Mouse (Mus musculus) stomach, embryonic 14.5 days (tissue): ENCODE results near the gene Zmiz1. TPM values are rescaled to one million over a fixed set of nuclear protein-coding genes. Genes with fewer than 3 reads are reported as not detected.

ENCODE experiments used
- ATAC-seq: fragments of 200-750 bp; cut with Nextera tagmentation; 2 replicates; pipeline ENCODE4 v1.8.0; 2017; ENCODE audit warnings: low read depth, moderate TSS enrichment; ENCODE audit not compliant: insufficient number of reproducible peaks, insufficient read depth, low FRiP score
- H3K27ac ChIP-seq: fragments of 300-500 bp; sonication (generic); 2 replicates; pipeline ENCODE4 v1.5.1; 2014; ENCODE audit warnings: mild to moderate bottlenecking, low read length, moderate library complexity, mixed read lengths
- H3K27me3 ChIP-seq: fragments of 300-500 bp; sonication (generic); 2 replicates; pipeline ENCODE4 v1.6.1; 2014; ENCODE audit warnings: low read length, control low read depth, mixed read lengths; ENCODE audit not compliant: control insufficient read depth, insufficient read depth
- H3K36me3 ChIP-seq: fragments of 300-500 bp; sonication (generic); 2 replicates; pipeline ENCODE4 v1.6.1; 2014; ENCODE audit warnings: mild to moderate bottlenecking, control low read depth, low read length, moderate library complexity, mixed read lengths; ENCODE audit not compliant: control insufficient read depth, insufficient read depth
- H3K4me1 ChIP-seq: fragments of 300-500 bp; sonication (generic); 2 replicates; pipeline ENCODE4 v1.6.1; 2014; ENCODE audit warnings: low read length, control low read depth, mixed read lengths; ENCODE audit not compliant: control insufficient read depth, insufficient read depth
- H3K4me2 ChIP-seq: fragments of 300-500 bp; sonication (generic); replicated peaks from 2 replicates; pipeline ENCODE4 v1.6.1; 2014; ENCODE audit warnings: low read depth, low read length, control low read depth
- H3K4me3 ChIP-seq: fragments of 300-500 bp; sonication (generic); 2 replicates; pipeline ENCODE4 v1.5.1; 2014; ENCODE audit warnings: low read depth, low read length, control low read depth
- H3K9ac ChIP-seq: fragments of 300-500 bp; sonication (generic); replicated peaks from 2 replicates; pipeline ENCODE4 v1.6.1; 2014; ENCODE audit warnings: low read depth, mild to moderate bottlenecking, control low read depth, low read length, moderate library complexity, mixed read lengths
- H3K9me3 ChIP-seq: fragments of 300-500 bp; sonication (generic); 2 replicates; pipeline ENCODE4 v1.6.1; 2016; ENCODE audit warnings: low read depth, low read length, control low read depth; ENCODE audit not compliant: control insufficient read depth
- WGBS: fragments of 180-500 bp; shearing (Covaris S2); extraction: QIAGEN DNeasy Blood & Tissue Kit; methylation state at CpG from one replicate; pipeline ENCODE4 v1.1.7; 2014; 5-methylcytosine and 5-hydroxymethylcytosine counted together
- polyA plus RNA-seq: library from polyadenylated mRNA; unstranded; fragments of >200 nt; fragmentation: Nextera tagmentation; extraction: Ambion mirVana; gene quantifications from 2 replicates; pipeline ENCODE4 v1.2.1, GENCODE M21; 2014

The Zmiz1 gene
- polyA plus RNA-seq, 1 experiment from 2014 or later = 45.3 TPM

DNA sequence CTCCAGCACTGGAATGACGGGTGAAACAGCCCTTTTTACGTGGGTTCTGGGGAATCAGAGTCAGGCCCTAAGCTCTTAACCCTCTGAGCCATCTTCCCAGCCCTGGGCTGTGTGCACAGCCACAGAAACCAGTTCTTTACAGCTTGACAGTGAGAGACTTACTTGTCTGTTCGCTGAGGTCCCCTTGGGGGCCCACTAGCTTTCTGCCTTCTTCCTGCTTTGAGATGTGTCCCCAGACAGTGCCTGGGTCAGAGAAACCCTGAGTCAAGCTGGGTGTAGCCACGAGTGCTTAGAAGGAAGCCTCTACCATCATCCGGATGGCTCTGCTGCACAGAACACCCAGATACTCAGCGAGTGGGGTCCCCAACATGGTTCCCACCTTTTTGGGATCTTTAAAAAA lies 15.7 kb downstream of the Zmiz1 start:
- ATAC-seq = no peak
- Histone ChIP-seq H3K9ac (no peak overlapping the region), H3K27ac (peak overlapping the region; percentile 29; the same call in 1 of the 2 replicates), H3K27me3 (no peaks in the 10 kb centered on the region), H3K4me2 (no peak overlapping the region), H3K36me3 (peaks cover 4% of the 10 kb centered on the region; the same call in 1 of the 2 replicates), H3K9me3 (no peaks in the 10 kb centered on the region), H3K4me1 (peaks cover 79% of the 10 kb centered on the region), H3K4me3 (no peak overlapping the region)
- WGBS = 55% methylated on average over 6 of the region's 6 CpGs

GRCm38 (mm10) chr14:25476048-25476447 lies 17.1 kb downstream of the Zmiz1 start:
- WGBS = 60% methylated on average over 9 of the region's 9 CpGs

DNA sequence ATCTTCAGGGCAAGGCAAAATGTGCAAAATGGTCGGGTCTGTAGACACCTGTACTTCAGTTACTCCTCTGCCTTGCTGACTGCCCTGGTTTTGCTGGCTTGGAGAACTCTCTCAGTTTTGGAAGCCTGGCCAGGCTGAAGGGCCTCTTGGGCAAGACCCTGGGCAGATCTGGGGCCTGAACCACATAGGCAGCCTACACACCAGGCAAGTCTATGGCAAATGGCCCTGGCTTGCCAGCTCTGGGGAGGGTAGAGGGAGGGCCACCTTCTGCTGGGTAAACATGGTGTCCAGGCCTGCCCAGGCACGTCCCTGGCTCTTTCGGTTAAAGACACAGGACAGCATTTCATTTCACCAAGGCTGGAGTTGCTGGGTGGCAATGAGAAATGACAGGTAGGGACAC lies 17.5 kb downstream of the Zmiz1 start:
- Histone ChIP-seq H3K4me3 (no peak overlapping the region), H3K4me2 (no peak overlapping the region), H3K27me3 (no peaks in the 10 kb centered on the region), H3K9ac (no peak overlapping the region), H3K36me3 (peaks cover 4% of the 10 kb centered on the region; the same call in 1 of the 2 replicates), H3K9me3 (no peaks in the 10 kb centered on the region), H3K27ac (peak overlapping the region; percentile 48; the same call in 1 of the 2 replicates), H3K4me1 (peaks cover 90% of the 10 kb centered on the region)
- no peak; the same call in 1 of the 2 replicates for ATAC-seq
- 61% methylated on average over 3 of the region's 3 CpGs for WGBS

More at GRCm38 (mm10) chr14:25476048-25476447, 17.1 kb downstream of the Zmiz1 start:
- peak overlapping the region; percentile 48; the same call in 1 of the 2 replicates for H3K27ac ChIP-seq
- no peaks in the 10 kb centered on the region for H3K9me3 ChIP-seq
- peaks cover 4% of the 10 kb centered on the region; the same call in 1 of the 2 replicates for H3K36me3 ChIP-seq
- no peak overlapping the region for H3K4me3 ChIP-seq
- no peaks in the 10 kb centered on the region for H3K27me3 ChIP-seq
- ATAC-seq = no peak
- H3K4me2 ChIP-seq = no peak overlapping the region
- no peak overlapping the region for H3K9ac ChIP-seq
- peaks cover 86% of the 10 kb centered on the region for H3K4me1 ChIP-seq

DNA sequence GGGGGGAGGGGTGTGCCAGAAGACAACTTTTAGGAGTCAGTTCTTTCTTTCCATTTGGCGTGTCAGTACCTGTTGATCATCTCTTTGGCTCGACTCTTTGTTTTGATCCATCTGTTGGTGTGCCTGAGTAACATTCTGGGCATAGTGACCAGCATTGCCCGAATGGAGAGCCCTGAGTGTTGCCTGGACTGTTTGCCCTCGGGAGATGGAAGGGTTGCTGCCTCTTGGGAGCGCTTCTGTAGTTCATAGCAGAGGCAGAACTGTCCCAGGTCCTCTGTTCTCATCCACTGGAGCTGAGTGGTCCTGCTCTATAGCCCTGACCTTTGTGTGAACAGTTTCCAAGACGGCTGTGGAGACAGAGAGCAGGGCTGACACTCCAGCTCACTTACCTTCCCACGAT lies 18.3 kb downstream of the Zmiz1 start:
- Histone ChIP-seq H3K4me2 (no peak overlapping the region), H3K4me3 (no peak overlapping the region), H3K36me3 (peaks cover 4% of the 10 kb centered on the region; the same call in 1 of the 2 replicates), H3K27ac (no peak overlapping the region), H3K27me3 (no peaks in the 10 kb centered on the region), H3K4me1 (peaks cover 90% of the 10 kb centered on the region), H3K9ac (no peak overlapping the region), H3K9me3 (no peaks in the 10 kb centered on the region)
- ATAC-seq = no peak
- WGBS = 61% methylated on average over 7 of the region's 7 CpGs

DNA sequence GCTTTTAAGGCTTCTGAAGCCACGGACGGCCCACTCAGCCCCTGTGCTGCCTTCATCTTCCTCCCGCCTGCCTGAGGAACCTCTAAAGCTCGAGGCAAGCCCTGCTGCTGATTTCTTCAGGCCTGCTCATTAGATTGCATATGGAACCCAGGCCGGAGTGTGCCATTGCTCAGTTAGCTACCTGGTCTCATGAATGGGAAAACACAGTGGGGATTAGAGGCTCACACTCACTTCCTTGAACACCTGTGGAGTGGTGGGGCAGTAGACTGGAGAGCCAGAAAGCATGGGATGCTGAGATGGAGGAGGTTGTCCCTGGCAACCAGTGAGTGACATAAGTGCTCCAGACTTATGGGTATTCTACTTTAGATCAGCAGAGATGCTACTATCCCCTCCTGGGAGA lies 19.3 kb downstream of the Zmiz1 start:
- no peak overlapping the region for H3K27ac ChIP-seq
- H3K27me3 ChIP-seq = no peaks in the 10 kb centered on the region
- peaks cover 80% of the 10 kb centered on the region for H3K4me1 ChIP-seq
- H3K9me3 ChIP-seq = no peaks in the 10 kb centered on the region
- 64% methylated on average over 5 of the region's 5 CpGs for WGBS
- no peak overlapping the region for H3K9ac ChIP-seq
- H3K4me3 ChIP-seq = no peak overlapping the region
- ATAC-seq = no peak
- no peak overlapping the region for H3K4me2 ChIP-seq
- H3K36me3 ChIP-seq = peaks cover 4% of the 10 kb centered on the region; the same call in 1 of the 2 replicates

DNA sequence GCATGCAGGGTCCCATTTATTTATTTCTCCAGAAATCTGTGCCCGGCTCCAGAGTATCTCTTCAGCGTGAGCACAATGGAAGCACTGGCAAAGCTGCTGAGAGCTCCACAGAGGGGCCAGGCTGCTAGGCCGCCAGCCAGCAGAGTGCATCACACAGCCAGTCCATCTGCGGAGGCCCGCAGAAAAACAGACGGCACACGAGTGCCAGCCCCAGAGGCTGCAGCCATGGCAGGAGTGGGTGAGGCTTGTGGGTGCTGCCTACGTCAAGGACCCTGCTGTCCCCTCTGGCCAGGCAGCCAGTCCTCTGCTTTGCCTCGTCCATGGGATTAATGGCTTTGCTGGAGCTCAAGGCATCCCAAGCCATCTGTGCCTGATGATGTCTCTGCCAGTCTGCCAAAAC lies 19.8 kb downstream of the Zmiz1 start:
- 82% methylated on average over 9 of the region's 9 CpGs for WGBS
- H3K9ac ChIP-seq = no peak overlapping the region
- H3K4me1 ChIP-seq = peaks cover 76% of the 10 kb centered on the region

GRCm38 (mm10) chr14:25479841-25480252 lies 20.9 kb downstream of the Zmiz1 start:
- Histone ChIP-seq H3K36me3 (peaks cover 4% of the 10 kb centered on the region; the same call in 1 of the 2 replicates), H3K4me3 (no peak overlapping the region), H3K9ac (no peak overlapping the region), H3K9me3 (no peaks in the 10 kb centered on the region), H3K27me3 (no peaks in the 10 kb centered on the region), H3K4me2 (no peak overlapping the region), H3K27ac (no peak overlapping the region), H3K4me1 (peaks cover 68% of the 10 kb centered on the region)
- no peak for ATAC-seq
- WGBS = 59% methylated on average over 3 of the region's 3 CpGs

More for the DNA sequence above, 19.8 kb downstream of the Zmiz1 start:
- H3K27me3 ChIP-seq = no peaks in the 10 kb centered on the region
- no peak overlapping the region for H3K4me2 ChIP-seq
- peaks cover 4% of the 10 kb centered on the region; the same call in 1 of the 2 replicates for H3K36me3 ChIP-seq
- H3K9me3 ChIP-seq = no peaks in the 10 kb centered on the region
- H3K27ac ChIP-seq = no peak overlapping the region
- H3K4me3 ChIP-seq = no peak overlapping the region
- no peak for ATAC-seq

DNA sequence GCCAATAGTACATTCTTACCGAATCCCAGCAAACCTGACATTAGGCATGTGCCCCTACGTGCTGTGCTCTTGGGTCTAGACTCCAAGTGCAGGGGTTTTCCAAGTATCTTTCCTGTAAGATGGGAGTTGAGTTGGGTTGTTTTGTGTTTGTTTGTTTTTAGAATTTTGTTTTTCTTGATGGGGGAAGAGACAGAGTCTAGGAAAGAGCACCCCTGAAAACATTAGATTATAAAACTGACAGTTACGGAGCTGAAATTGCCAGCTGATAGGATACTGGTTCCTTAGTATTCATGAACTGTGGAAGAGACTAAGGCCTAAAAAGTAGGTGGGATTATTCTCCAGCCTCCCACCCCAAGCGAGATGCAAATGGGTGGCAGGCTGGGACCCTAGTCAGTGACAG lies 21.5 kb downstream of the Zmiz1 start:
- peaks cover 64% of the 10 kb centered on the region for H3K4me1 ChIP-seq
- no peak overlapping the region for H3K4me2 ChIP-seq
- peak overlapping the region; percentile 59; the same call in 1 of the 2 replicates for H3K27ac ChIP-seq
- no peaks in the 10 kb centered on the region for H3K9me3 ChIP-seq
- ATAC-seq = no peak
- H3K9ac ChIP-seq = no peak overlapping the region
- 76% methylated on average over 4 of the region's 4 CpGs for WGBS
- peaks cover 4% of the 10 kb centered on the region; the same call in 1 of the 2 replicates for H3K36me3 ChIP-seq
- H3K4me3 ChIP-seq = no peak overlapping the region
- no peaks in the 10 kb centered on the region for H3K27me3 ChIP-seq
